Mouse (Mus musculus) layer of hippocampus, postnatal 36 days (tissue): Measurements from ENCODE around the gene Slc4a11. TPM values are rescaled to one million over a fixed set of nuclear protein-coding genes. Genes with fewer than 3 reads are reported as not detected.

Experiments
- DNase-seq, 2 experiments: peaks; one replicate each; pipeline ENCODE4 v3.0.0; 2022
- total RNA-seq, 2 experiments: library from RNA; stranded (reverse); gene quantifications; 2 replicates each; pipeline ENCODE4 v1.2.3; 2021

Slc4a11 gene
- under 1 TPM; 0.56 to 0.85 TPM for total RNA-seq

- DNase-seq, result no peak
Measured at GRCm38 (mm10) chr2:130697153-130697810, at the start of gene Slc4a11. Gene Slc4a11, minus strand, starts transcription at chr2:130697519.

GRCm38 (mm10) chr2:130743576-130743975, 46.3 kb upstream of the Slc4a11 start:
- no peak for DNase-seq

GRCm38 (mm10) chr2:130740096-130740495, 42.8 kb upstream of the Slc4a11 start:
- DNase-seq, result no peak

- DNase-seq, result no peak
Measured at GRCm38 (mm10) chr2:130738019-130738418, 40.7 kb upstream of the Slc4a11 start.

GRCm38 (mm10) chr2:130735281-130735680, 38.0 kb upstream of the Slc4a11 start:
- DNase-seq, result no peak

- no peak for DNase-seq
Measured at GRCm38 (mm10) chr2:130733444-130733843, 36.1 kb upstream of the Slc4a11 start.

- no peak for DNase-seq
Measured at GRCm38 (mm10) chr2:130731855-130732254, 34.5 kb upstream of the Slc4a11 start.

- no peak for DNase-seq
Measured at GRCm38 (mm10) chr2:130730746-130731145, 33.4 kb upstream of the Slc4a11 start.

- DNase-seq, result no peak
Measured at GRCm38 (mm10) chr2:130728906-130729585, 31.7 kb upstream of the Slc4a11 start.

- DNase-seq, result no peak
Measured at GRCm38 (mm10) chr2:130727752-130728151, 30.4 kb upstream of the Slc4a11 start.

GRCm38 (mm10) chr2:130724369-130724768, 27.1 kb upstream of the Slc4a11 start:
- DNase-seq, result no peak

- no peak for DNase-seq
Measured at GRCm38 (mm10) chr2:130717951-130718350, 20.6 kb upstream of the Slc4a11 start.

GRCm38 (mm10) chr2:130707057-130707456, 9.7 kb upstream of the Slc4a11 start:
- no peak for DNase-seq

GRCm38 (mm10) chr2:130706602-130707001, 9.3 kb upstream of the Slc4a11 start:
- no peak for DNase-seq

GRCm38 (mm10) chr2:130705178-130705577, 7.9 kb upstream of the Slc4a11 start:
- no peak for DNase-seq

GRCm38 (mm10) chr2:130704040-130705001, 7.0 kb upstream of the Slc4a11 start:
- DNase-seq, result no peak

- no peak for DNase-seq
Measured at GRCm38 (mm10) chr2:130697821-130698266, 525 bp upstream of the Slc4a11 start.

- DNase-seq, result no peak
Measured at GRCm38 (mm10) chr2:130696700-130697152, 593 bp downstream of the Slc4a11 start.

GRCm38 (mm10) chr2:130693563-130693962, 3.8 kb downstream of the Slc4a11 start:
- DNase-seq, result no peak

- no peak for DNase-seq
Measured at GRCm38 (mm10) chr2:130689011-130689410, 8.3 kb downstream of the Slc4a11 start.

GRCm38 (mm10) chr2:130685426-130685825, 11.9 kb downstream of the Slc4a11 start:
- no peak for DNase-seq

GRCm38 (mm10) chr2:130681531-130681930, 15.8 kb downstream of the Slc4a11 start:
- DNase-seq, result no peak

- no peak for DNase-seq
Measured at GRCm38 (mm10) chr2:130679899-130680298, 17.4 kb downstream of the Slc4a11 start.
